Mouse (Mus musculus) hindbrain, embryonic 13.5 days (tissue): Measurements from ENCODE around the gene B4galt1. TPM values are rescaled to one million over a fixed set of nuclear protein-coding genes. Genes with fewer than 3 reads are reported as not detected.

Experiments
- ATAC-seq: fragments of 200-750 bp; cut with Nextera tagmentation; 2 replicates; pipeline ENCODE4 v1.8.0; 2017; ENCODE audit warnings: moderate TSS enrichment; ENCODE audit not compliant: low FRiP score
- H3K27ac ChIP-seq: fragments of 300-500 bp; sonication (generic); 2 replicates; pipeline ENCODE4 v1.5.1; 2015; ENCODE audit warnings: inconsistent platforms, mild to moderate bottlenecking, moderate library complexity
- H3K27me3 ChIP-seq: fragments of 300-500 bp; sonication (generic); 2 replicates; pipeline ENCODE4 v1.6.1; 2015; ENCODE audit warnings: mild to moderate bottlenecking, inconsistent platforms
- H3K36me3 ChIP-seq: fragments of 300-500 bp; sonication (generic); 2 replicates; pipeline ENCODE4 v1.6.1; 2015; ENCODE audit warnings: mild to moderate bottlenecking, inconsistent platforms
- H3K4me1 ChIP-seq: fragments of 300-500 bp; sonication (generic); replicated peaks from 2 replicates; pipeline ENCODE4 v1.6.1; 2015; ENCODE audit warnings: inconsistent platforms
- H3K4me2 ChIP-seq: fragments of 300-500 bp; sonication (generic); 2 replicates; pipeline ENCODE4 v1.6.1; 2015; ENCODE audit warnings: inconsistent platforms, mild to moderate bottlenecking, moderate library complexity
- H3K4me3 ChIP-seq: fragments of 300-500 bp; sonication (generic); 2 replicates; pipeline ENCODE4 v1.5.1; 2015; ENCODE audit warnings: mild to moderate bottlenecking, inconsistent platforms
- H3K9ac ChIP-seq: fragments of 300-500 bp; sonication (generic); 2 replicates; pipeline ENCODE4 v1.6.1; 2015; ENCODE audit warnings: mild to moderate bottlenecking, inconsistent platforms
- H3K9me3 ChIP-seq: fragments of 300-500 bp; sonication (generic); 2 replicates; pipeline ENCODE4 v1.6.1; 2016; ENCODE audit warnings: inconsistent platforms
- whole genome bisulfite sequencing: fragments of 180-500 bp; shearing (Covaris S2); methylation state at CpG from one replicate; pipeline ENCODE4 v1.1.7; 2015; 5-methylcytosine and 5-hydroxymethylcytosine counted together
- polyA plus RNA-seq: library from polyadenylated mRNA; unstranded; fragments of >200 nt; fragmentation: Nextera tagmentation; extraction: Ambion mirVana; gene quantifications from 2 replicates; pipeline ENCODE4 v1.2.1, GENCODE M21; 2015

Gene B4galt1
- polyA plus RNA-seq, 1 experiment from 2014 or later = 9.6 TPM

- 88% methylated on average over 4 of the region's 4 CpGs for WGBS
- no peaks in the 10 kb centered on the region for H3K27me3 ChIP-seq
Measured at GRCm38 (mm10) chr4:40847160-40847559, 6.6 kb downstream of the B4galt1 start.

DNA sequence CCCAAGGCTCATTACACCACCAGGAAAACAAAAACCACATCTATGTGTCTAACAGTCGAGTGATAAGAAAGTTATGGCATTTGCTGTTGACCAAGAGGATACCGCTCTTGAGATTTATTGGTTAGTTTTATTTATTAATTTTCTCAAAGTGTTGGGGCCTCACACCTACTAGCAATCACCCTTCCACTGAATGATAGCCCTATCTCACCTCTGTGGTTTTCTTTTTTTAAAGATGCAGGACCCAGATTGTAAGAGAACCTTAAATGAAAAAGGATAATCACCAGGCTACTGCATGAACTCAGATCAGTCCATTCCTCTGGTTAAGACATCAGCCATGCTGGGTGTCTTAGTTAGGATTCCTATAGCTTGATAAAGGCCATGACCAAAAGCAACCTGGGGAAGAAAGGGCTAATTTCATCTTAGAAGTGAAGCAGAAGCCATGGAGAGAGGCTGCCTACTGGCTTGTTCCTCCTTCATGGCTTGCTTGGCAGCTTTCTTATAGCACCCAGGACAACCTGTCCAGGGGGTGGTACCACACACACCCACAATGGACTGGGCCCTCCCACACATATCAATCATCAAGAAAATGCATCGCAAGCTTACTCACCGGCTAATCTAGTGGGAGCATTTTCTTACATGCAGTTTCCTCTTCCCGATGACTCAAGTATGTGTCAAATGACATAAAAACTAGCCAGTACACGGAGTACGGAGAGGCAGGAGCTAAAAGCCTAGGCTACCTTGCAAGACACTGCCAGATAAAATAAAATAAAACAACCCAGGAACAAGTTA lies 7.5 kb downstream of the B4galt1 start:
- no peaks in the 10 kb centered on the region for H3K36me3 ChIP-seq
- no peaks in the 10 kb centered on the region for H3K9me3 ChIP-seq
- H3K27ac ChIP-seq = no peak overlapping the region
- H3K4me2 ChIP-seq = no peak overlapping the region
- no peak overlapping the region for H3K4me3 ChIP-seq
- ATAC-seq = no peak
- no peak overlapping the region for H3K9ac ChIP-seq
- H3K27me3 ChIP-seq = no peaks in the 10 kb centered on the region
- WGBS = 87% methylated on average over 7 of the region's 7 CpGs
- H3K4me1 ChIP-seq = peaks cover 37% of the 10 kb centered on the region

More at GRCm38 (mm10) chr4:40847160-40847559, 6.6 kb downstream of the B4galt1 start:
- H3K27ac ChIP-seq = no peak overlapping the region
- ATAC-seq = no peak
- H3K36me3 ChIP-seq = no peaks in the 10 kb centered on the region
- H3K4me2 ChIP-seq = no peak overlapping the region
- H3K4me1 ChIP-seq = peaks cover 45% of the 10 kb centered on the region
- H3K9ac ChIP-seq = no peak overlapping the region
- H3K4me3 ChIP-seq = no peak overlapping the region
- no peaks in the 10 kb centered on the region for H3K9me3 ChIP-seq

- Histone ChIP-seq H3K4me3 (no peak overlapping the region), H3K27ac (peak overlapping the region; percentile 66; the same call in 1 of the 2 replicates), H3K36me3 (no peaks in the 10 kb centered on the region), H3K9me3 (no peaks in the 10 kb centered on the region), H3K27me3 (no peaks in the 10 kb centered on the region), H3K9ac (no peak overlapping the region), H3K4me1 (peaks cover 25% of the 10 kb centered on the region), H3K4me2 (no peak overlapping the region)
- 60% methylated on average over 12 of the region's 12 CpGs for WGBS
- no peak for ATAC-seq
Measured at GRCm38 (mm10) chr4:40844811-40845751, 8.7 kb downstream of the B4galt1 start.

GRCm38 (mm10) chr4:40844251-40844721 lies 9.5 kb downstream of the B4galt1 start:
- ATAC-seq = peak; percentile 56
- Histone ChIP-seq H3K9me3 (no peaks in the 10 kb centered on the region), H3K4me2 (no peak overlapping the region), H3K4me1 (peaks cover 21% of the 10 kb centered on the region), H3K4me3 (no peak overlapping the region), H3K27me3 (no peaks in the 10 kb centered on the region), H3K36me3 (no peaks in the 10 kb centered on the region), H3K27ac (peak overlapping the region; percentile 66), H3K9ac (0 out of 2 replicates have a peak overlapping the region, but pooled peaks have one; percentile 40)
- WGBS = 21% methylated on average over 5 of the region's 5 CpGs

DNA sequence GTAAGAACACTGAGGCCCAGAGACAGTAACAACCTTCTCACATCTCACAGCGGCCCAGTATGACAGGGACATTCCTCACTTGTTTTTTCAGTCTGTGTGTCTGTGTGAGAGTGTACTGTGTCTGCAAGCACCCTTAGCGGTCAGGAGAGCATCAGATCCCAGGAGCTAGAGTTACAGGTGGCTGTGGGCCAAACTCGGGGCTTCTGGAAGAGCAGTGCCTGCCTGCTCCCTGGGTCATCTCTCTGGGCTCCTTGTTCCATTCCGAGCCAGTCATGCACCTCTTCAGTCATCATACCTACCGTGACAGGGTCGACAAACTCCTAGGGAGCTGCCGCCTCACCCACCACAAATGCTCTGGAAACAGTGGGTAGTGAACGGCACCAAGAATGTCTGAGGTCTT lies 10.1 kb downstream of the B4galt1 start:
- Histone ChIP-seq H3K4me3 (no peak overlapping the region), H3K36me3 (no peaks in the 10 kb centered on the region), H3K27me3 (no peaks in the 10 kb centered on the region), H3K9ac (0 out of 2 replicates have a peak overlapping the region, but pooled peaks have one; percentile 40), H3K4me1 (peaks cover 21% of the 10 kb centered on the region), H3K9me3 (no peaks in the 10 kb centered on the region), H3K27ac (peak overlapping the region; percentile 66), H3K4me2 (no peak overlapping the region)
- 72% methylated on average over 8 of the region's 8 CpGs for WGBS
- ATAC-seq = no peak

DNA sequence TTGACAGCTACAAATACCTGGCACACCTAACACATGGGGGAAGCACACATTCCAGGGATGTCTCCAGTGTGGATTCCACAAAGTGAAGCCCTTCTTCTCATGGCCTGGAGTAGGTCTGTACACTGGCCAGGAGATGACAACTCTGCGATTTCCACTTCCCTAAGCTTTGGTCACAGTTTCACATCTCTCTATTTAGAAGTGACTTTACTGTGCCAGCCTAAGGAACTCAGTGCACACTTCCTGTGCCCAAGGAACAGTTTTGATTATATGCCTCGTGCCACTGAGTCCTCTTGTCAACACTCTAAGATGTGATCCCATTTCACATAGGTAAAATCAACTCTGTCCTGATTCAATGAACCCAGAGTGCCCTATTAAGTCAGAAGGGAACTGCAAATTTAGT lies 13.4 kb downstream of the B4galt1 start:
- no peak overlapping the region for H3K27ac ChIP-seq
- H3K9me3 ChIP-seq = no peaks in the 10 kb centered on the region
- no peaks in the 10 kb centered on the region for H3K36me3 ChIP-seq
- H3K27me3 ChIP-seq = no peaks in the 10 kb centered on the region
- ATAC-seq = no peak
- 88% methylated on average over 2 of the region's 2 CpGs for WGBS
- no peak overlapping the region for H3K9ac ChIP-seq
- H3K4me2 ChIP-seq = no peak overlapping the region
- H3K4me1 ChIP-seq = peaks cover 32% of the 10 kb centered on the region
- no peak overlapping the region for H3K4me3 ChIP-seq

GRCm38 (mm10) chr4:40839251-40839650 lies 14.6 kb downstream of the B4galt1 start:
- Histone ChIP-seq H3K27me3 (no peaks in the 10 kb centered on the region), H3K36me3 (no peaks in the 10 kb centered on the region), H3K4me3 (no peak overlapping the region), H3K9me3 (no peaks in the 10 kb centered on the region), H3K4me1 (peaks cover 20% of the 10 kb centered on the region), H3K9ac (no peak overlapping the region), H3K4me2 (no peak overlapping the region), H3K27ac (no peak overlapping the region)
- whole genome bisulfite sequencing = 94% methylated on average over 12 of the region's 12 CpGs
- ATAC-seq = no peak

DNA sequence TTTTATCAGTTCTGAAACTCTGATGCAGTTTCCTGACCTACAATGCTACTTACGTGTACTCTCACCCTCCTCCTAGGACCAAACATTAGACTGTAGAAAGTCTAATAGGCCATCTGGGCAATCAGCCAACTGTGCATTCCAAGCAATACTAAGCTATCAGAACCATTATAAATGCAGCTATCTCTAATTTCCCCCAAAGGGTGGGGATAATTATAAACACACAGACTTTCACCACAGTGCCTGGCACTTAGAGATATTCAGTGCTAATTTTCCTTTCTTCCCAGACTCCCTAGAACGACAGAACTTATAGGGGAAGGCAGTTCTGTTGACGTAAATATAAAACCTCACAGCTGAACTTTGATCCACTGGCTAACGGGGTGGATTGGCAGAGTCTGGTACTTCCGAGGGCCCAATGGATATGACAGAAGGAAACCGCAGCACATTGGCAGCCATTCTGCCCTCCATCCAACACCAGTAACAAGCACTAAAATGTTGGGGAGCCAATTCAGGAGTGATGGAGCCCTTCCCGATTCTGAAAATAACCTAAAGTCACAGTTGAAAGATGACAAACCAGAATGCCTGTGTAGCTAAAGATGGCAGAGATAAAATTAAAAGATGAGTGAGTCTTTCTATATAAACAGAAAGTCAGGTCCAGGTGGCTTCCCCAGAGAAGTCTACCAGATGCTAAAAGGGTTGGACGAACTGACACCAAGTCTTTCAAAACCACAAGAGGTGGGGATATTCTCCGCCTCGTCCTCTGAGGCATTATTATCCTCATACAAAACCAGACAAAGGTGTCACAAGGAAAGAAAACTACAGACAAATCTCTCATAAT lies 16.1 kb downstream of the B4galt1 start:
- H3K4me2 ChIP-seq = no peak overlapping the region
- no peaks in the 10 kb centered on the region for H3K9me3 ChIP-seq
- no peaks in the 10 kb centered on the region for H3K36me3 ChIP-seq
- H3K4me1 ChIP-seq = peaks cover 13% of the 10 kb centered on the region
- peak overlapping the region; percentile 70 for H3K27ac ChIP-seq
- ATAC-seq = no peak
- no peaks in the 10 kb centered on the region for H3K27me3 ChIP-seq
- H3K4me3 ChIP-seq = no peak overlapping the region
- H3K9ac ChIP-seq = no peak overlapping the region
- WGBS = 70% methylated on average over 10 of the region's 10 CpGs

DNA sequence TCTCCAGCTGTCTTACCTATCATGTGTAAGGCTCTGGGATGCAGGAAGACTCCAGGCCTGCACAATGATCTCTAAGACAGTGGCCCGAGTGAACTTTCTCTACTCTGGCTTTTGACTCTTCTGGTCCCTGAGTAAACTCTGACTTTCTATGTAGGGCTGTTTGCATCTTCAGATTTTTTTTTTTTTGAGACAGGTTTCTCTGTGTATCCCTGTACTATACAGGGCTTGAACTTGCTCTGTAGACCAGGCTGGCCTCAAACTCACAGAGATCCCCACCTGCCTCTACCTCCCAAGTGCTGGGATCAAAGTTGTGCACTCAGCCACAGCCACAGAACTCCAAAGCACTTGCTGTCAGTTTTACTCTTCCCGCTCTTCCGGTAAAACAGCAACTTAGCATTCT lies 16.8 kb downstream of the B4galt1 start:
- no peaks in the 10 kb centered on the region for H3K36me3 ChIP-seq
- no peak overlapping the region for H3K9ac ChIP-seq
- no peaks in the 10 kb centered on the region for H3K9me3 ChIP-seq
- WGBS = 88% methylated on average over 3 of the region's 3 CpGs
- H3K4me2 ChIP-seq = no peak overlapping the region
- no peak overlapping the region for H3K4me3 ChIP-seq
- peaks cover 13% of the 10 kb centered on the region for H3K4me1 ChIP-seq
- no peak for ATAC-seq
- H3K27me3 ChIP-seq = no peaks in the 10 kb centered on the region
- H3K27ac ChIP-seq = peak overlapping the region; percentile 12; the same call in 1 of the 2 replicates

DNA sequence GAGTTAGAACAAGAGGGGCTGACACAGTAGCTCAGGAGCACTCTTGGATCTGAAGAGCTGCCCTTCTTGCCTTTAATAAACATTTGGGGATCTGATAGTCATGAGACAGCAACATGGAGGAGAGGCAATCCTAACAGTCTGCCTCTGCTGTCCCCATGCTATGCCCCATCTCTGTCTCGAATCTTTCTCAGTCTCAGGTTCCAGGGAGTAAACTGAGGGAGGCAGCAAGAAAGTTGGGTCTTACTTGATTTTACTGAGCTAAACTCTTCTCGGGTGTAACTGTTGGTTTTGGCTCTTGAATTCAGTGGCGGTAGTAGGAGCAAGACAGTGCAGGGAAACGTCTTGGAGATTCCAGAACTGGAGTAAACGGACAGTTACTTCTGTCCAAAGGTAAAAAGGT lies 18.9 kb downstream of the B4galt1 start:
- 94% methylated on average over 5 of the region's 5 CpGs for WGBS
- Histone ChIP-seq H3K27me3 (no peaks in the 10 kb centered on the region), H3K36me3 (no peaks in the 10 kb centered on the region), H3K4me2 (no peak overlapping the region), H3K27ac (no peak overlapping the region), H3K9me3 (no peaks in the 10 kb centered on the region), H3K9ac (no peak overlapping the region), H3K4me1 (peaks cover 13% of the 10 kb centered on the region), H3K4me3 (no peak overlapping the region)
- no peak for ATAC-seq

GRCm38 (mm10) chr4:40834232-40834786 lies 19.5 kb downstream of the B4galt1 start:
- Histone ChIP-seq H3K4me2 (no peak overlapping the region), H3K4me1 (peaks cover 13% of the 10 kb centered on the region), H3K36me3 (no peaks in the 10 kb centered on the region), H3K4me3 (no peak overlapping the region), H3K9me3 (no peaks in the 10 kb centered on the region), H3K9ac (no peak overlapping the region), H3K27me3 (no peaks in the 10 kb centered on the region), H3K27ac (no peak overlapping the region)
- 93% methylated on average over 4 of the region's 4 CpGs for WGBS
- ATAC-seq = no peak
